Mouse (Mus musculus) mammary gland, adult 2 months (tissue): Measurements from ENCODE around the gene Idh3b. TPM values are rescaled to one million over a fixed set of nuclear protein-coding genes. Genes with fewer than 3 reads are reported as not detected.

Experiments
- polyA plus RNA-seq: library from polyadenylated mRNA; depleted of rRNA; stranded (reverse); fragments of >200 nt; gene quantifications from 2 replicates; pipeline ENCODE4 v1.2.3, GENCODE M21; 2012; ENCODE audit warnings: low replicate concordance; rRNA removed

Gene Idh3b
- 237 and 433 TPM in 2 replicates for polyA plus RNA-seq

DNA sequence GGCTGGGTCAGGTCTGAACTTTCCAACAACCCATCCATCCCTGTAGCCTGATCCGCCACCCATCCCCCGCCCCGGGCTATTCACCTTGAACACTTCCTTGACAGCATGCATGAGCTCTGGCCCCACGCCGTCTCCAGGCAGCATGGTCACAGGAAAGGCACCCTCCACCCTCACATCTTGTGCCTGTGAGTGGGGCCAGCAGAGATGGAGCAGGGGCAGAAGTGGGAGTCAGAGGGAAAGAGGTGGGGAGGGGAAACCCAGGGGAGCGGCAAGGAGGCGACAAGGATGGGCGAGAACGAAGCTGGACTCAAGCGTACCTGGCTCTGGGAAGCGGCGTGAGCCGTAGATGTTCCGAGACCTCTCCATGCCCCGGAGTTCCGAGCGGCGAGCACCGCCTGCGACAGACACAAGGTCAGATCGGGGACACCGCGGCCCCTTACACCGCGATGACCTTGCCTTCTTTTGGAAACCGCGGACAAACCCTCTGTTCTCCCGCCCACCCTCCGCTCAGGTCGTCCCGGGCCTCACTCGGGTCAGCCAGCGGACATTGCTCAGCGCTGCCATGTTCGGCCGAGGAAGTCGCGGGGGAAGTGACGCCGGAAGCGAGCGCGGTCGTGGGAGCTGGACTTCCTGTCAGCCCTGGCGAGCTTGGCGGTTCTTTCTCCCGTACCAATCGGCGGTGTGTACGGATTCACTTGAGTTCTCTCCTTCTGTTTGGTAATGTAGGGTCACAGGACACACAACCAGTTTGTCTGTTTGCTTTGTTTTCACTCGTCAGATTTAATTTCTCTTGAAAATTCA is at the start of gene Idh3b:
Gene Idh3b (minus strand): TSS at position 694 of the 801 bp plus-strand sequence.

DNA sequence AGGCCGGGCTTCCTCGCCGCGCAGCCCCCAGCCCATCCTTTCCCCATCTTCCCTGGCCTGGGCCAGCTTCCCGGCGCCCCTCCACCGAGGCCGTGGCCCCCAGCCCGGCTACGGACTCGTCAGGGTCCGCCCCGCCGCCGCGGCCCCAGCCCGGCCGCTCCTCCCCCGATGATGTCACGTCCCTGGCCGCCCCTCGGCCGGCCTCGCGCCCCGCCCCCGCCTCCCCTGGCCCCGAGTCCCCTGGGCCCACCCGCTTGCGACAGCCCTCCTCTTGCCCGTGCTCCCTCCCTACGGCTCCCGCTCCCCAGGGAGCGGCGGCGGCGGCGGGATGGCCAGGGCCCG is 10.6 kb upstream of the Idh3b start, which contains the start of gene Ebf4:
Gene Ebf4 (plus strand): TSS at position 234 of the 342 bp plus-strand sequence.

DNA sequence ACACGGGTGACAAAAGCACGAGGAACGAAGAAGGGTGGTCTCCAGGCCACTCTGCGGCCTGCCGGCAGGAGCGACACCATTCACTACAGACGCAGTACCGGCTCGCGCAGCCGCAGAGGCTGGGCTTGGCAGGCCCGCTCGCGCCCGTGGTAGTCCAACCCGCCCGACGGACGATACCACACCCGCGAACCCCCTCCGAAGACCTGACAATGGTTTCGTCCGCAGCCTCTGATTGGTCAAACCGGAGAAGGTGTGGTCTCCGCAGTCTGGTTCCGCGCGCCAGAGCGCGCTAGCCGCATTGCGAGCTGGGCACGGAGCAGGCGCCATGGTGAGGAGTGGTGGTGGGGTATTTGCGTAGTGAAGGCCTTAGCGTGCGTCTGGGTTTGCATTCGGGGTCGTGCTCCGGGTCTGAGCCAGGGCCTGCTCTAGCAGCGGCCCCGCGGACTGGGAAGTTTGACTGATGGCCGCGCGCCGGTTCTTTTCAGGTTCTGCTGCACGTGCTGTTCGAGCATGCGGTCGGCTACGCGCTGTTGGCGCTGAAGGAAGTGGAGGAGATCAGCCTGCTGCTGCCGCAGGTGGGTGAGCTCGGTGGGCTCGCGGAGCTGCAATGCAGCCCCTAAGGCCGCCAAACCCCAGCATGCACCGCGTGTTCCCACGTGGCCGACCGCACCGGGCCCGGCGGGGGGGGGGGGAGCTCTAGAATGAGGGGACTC is 10.0 kb downstream of the Idh3b start, which contains the start of gene Nop56:
Gene Nop56 (plus strand): TSS at position 282 of the 713 bp plus-strand sequence.

Other genes with a start within 250 kb of the Idh3b start
- gene Tgm6, start 172.1 kb downstream of the Idh3b start, polyA plus RNA-seq = not detected in 2 replicates
- 223 and 260 TPM in 2 replicates for gene Snrpb, start 105.1 kb downstream of the Idh3b start, polyA plus RNA-seq
- gene Tmc2, start 89.4 kb downstream of the Idh3b start, polyA plus RNA-seq = not detected in 2 replicates
- 43.7 and 72.1 TPM in 2 replicates for gene Nop56, start 10.1 kb downstream of the Idh3b start, polyA plus RNA-seq
- 1.6 and 2.6 TPM in 2 replicates for gene Ebf4, start 10.6 kb upstream of the Idh3b start, polyA plus RNA-seq
- 67.7 and 77.2 TPM in 2 replicates for gene Cpxm1, start 113.0 kb upstream of the Idh3b start, polyA plus RNA-seq
- gene Gm28372, start 120.7 kb upstream of the Idh3b start, polyA plus RNA-seq = not detected in 2 replicates
- not detected in 2 replicates for gene 1700020A23Rik, start 120.7 kb upstream of the Idh3b start, polyA plus RNA-seq
- not detected in 2 replicates for gene Tmem239, start 121.9 kb upstream of the Idh3b start, polyA plus RNA-seq
- 61.1 and 100 TPM in 2 replicates for gene Vps16, start 139.8 kb upstream of the Idh3b start, polyA plus RNA-seq
- gene Pced1a, start 140.2 kb upstream of the Idh3b start, polyA plus RNA-seq = 44.2 and 51.1 TPM in 2 replicates
- gene Ptpra, start 165.7 kb upstream of the Idh3b start, polyA plus RNA-seq = 60.0 and 66.0 TPM in 2 replicates